Mouse (Mus musculus): Measurements from ENCODE around the gene Armh3. TPM values are rescaled to one million over a fixed set of nuclear protein-coding genes. Genes with fewer than 3 reads are reported as not detected.

Gene Armh3
- total and polyA plus RNA-seq, 3 experiments, result 4.1 to 10.8 TPM; not detected in 1

DNA sequence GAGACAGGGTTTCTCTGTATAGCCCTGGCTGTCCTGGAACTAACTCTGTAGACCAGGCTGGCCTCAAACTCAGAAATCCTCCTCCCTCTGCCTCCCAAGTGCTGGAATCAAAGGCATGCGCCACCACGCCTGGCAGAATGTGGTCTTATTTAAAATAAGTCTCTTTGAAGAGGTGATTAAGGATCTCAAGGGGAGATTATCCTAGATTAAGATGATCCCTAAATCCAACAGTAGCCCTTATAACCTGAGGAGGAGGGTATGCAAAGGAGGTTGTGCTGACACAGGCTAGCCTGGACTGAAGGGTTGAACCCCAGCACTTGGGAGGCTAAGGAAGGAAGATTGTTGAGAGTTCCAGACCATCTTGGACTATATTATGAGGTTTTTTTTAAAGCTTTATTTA is 17.7 kb upstream of the Armh3 start:
- no peak overlapping the region for H3K9ac ChIP-seq (ENCODE audit: control insufficient read depth, low read depth, low read length, poor library complexity, severe bottlenecking)
- peaks cover 0 to 3% of the 10 kb centered on the region in 2 experiments; a peak in 1 of 4 replicates for H3K4me1 ChIP-seq (ENCODE audit: control insufficient read depth in 1 of 2, insufficient read depth in 2 of 2, low read length in 2 of 2)
- peaks cover 0 to 6% of the 10 kb centered on the region in 2 experiments; a peak in 2 of 4 replicates for H3K36me3 ChIP-seq (ENCODE audit: control insufficient read depth in 1 of 2, insufficient read depth in 2 of 2, low read length in 2 of 2)
- no peak for DNase-seq (ENCODE audit: low read depth, low spot score)
- H3K9me3 ChIP-seq (replicated peaks; ENCODE audit: insufficient read depth, low read length), result no peaks in the 10 kb centered on the region
- TF ChIP-seq RCOR1 (IDR thresholded peaks at IDR 0.05; ENCODE audit: low read depth, low read length) (no peak), MAX (IDR thresholded peaks at IDR 0.05; ENCODE audit: low read length) (no peak), RAD21 (IDR thresholded peaks at IDR 0.05; ENCODE audit: low read depth, low read length) (no peak), CTCF (IDR thresholded peaks at IDR 0.05 in 2 of 3, conservative IDR thresholded peaks at IDR 0.05 in 1 of 3; ENCODE audit: control insufficient read depth in 1 of 3, insufficient read depth in 1 of 3, low read depth in 2 of 3, low read length in 3 of 3, poor library complexity in 1 of 3, severe bottlenecking in 1 of 3) (no peak), POLR2A (IDR thresholded peaks at IDR 0.05; ENCODE audit: control insufficient read depth in 1 of 2, insufficient read depth in 1 of 2, low read depth in 1 of 2, low read length in 2 of 2, poor library complexity in 1 of 2) (no peak), ZNF384 (IDR thresholded peaks at IDR 0.05; ENCODE audit: low read depth, low read length) (no peak), SIN3A (IDR thresholded peaks at IDR 0.05; ENCODE audit: low read length) (no peak)
- H3K4me3 ChIP-seq (ENCODE audit: control insufficient read depth in 1 of 2, insufficient read depth in 1 of 2, low read depth in 2 of 2, low read length in 2 of 2), result no peak overlapping the region
- 0 out of 4 replicates have a peak, but pooled peaks cover 0 to 1% of the 10 kb centered on the region in 2 experiments for H3K27me3 ChIP-seq (ENCODE audit: control insufficient read depth in 1 of 2, insufficient read depth in 2 of 2, low read length in 2 of 2)
- no peak overlapping the region for H3K27ac ChIP-seq (ENCODE audit: control insufficient read depth, low read depth, low read length)
- H3K79me2 ChIP-seq (ENCODE audit: control insufficient read depth, insufficient read depth, low read length, poor library complexity), result no peaks in the 10 kb centered on the region; the same call in 1 of the 2 replicates

DNA sequence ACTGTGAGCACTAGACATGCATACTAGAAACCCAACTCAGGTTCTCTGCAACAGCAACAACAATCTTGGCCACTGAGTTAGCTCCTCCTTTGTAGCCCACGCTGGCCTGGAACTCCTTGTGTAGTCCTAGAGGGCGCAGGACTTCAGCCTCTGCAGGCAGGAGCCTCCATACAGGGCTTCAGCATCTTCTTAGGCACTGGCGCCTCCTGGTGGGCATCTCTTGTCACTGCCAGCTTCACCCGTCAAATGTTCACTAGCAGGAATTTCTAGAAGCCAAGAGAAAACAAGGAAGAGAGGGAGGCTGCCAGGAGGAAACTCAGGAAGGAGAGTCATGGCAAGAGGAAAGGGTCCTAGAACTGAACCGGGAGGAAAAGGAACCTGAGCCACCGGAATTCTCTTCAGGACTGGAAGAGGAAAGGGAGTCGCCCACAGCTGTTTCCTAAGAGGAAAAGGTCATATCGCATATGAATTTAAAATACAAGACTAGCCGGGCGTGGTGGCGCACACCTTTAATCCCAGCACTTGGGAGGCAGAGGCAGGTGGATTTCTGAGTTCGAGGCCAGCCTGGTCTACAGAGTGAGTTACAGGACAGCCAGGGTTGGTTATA is 16.4 kb upstream of the Armh3 start:
- Histone ChIP-seq H3K4me1 (ENCODE audit: control insufficient read depth in 1 of 2, insufficient read depth in 2 of 2, low read length in 2 of 2) (peaks cover 0 to 3% of the 10 kb centered on the region in 2 experiments; a peak in 1 of 4 replicates), H3K36me3 (ENCODE audit: control insufficient read depth in 1 of 2, insufficient read depth in 2 of 2, low read length in 2 of 2) (peaks cover 0 to 6% of the 10 kb centered on the region in 2 experiments; a peak in 2 of 4 replicates), H3K27ac (ENCODE audit: control insufficient read depth, low read depth, low read length) (no peak overlapping the region), H3K27me3 (ENCODE audit: control insufficient read depth in 1 of 2, insufficient read depth in 2 of 2, low read length in 2 of 2) (no peaks in the 10 kb centered on the region), H3K79me2 (ENCODE audit: control insufficient read depth, insufficient read depth, low read length, poor library complexity) (no peaks in the 10 kb centered on the region; the same call in 1 of the 2 replicates), H3K9ac (ENCODE audit: control insufficient read depth, low read depth, low read length, poor library complexity, severe bottlenecking) (peak overlapping the region; percentile 69), H3K4me3 (ENCODE audit: control insufficient read depth in 1 of 2, insufficient read depth in 1 of 2, low read depth in 2 of 2, low read length in 2 of 2) (peak overlapping the region; percentile 39 to 56; a peak in 3 of 4 replicates), H3K9me3 (replicated peaks; ENCODE audit: insufficient read depth, low read length) (no peaks in the 10 kb centered on the region)
- peak; percentile 95 for DNase-seq (ENCODE audit: low read depth, low spot score)
- peak in 2 of 3 experiments; percentile 98 to 100 for TF ChIP-seq CTCF (IDR thresholded peaks at IDR 0.05 in 2 of 3, conservative IDR thresholded peaks at IDR 0.05 in 1 of 3; ENCODE audit: control insufficient read depth in 1 of 3, insufficient read depth in 1 of 3, low read depth in 2 of 3, low read length in 3 of 3, poor library complexity in 1 of 3, severe bottlenecking in 1 of 3)
- peak; percentile 37; the same call in 1 of the 2 replicates for TF ChIP-seq HCFC1 (IDR thresholded peaks at IDR 0.05; ENCODE audit: low read depth, low read length)
- TF ChIP-seq ELF1 (IDR thresholded peaks at IDR 0.05; ENCODE audit: low read depth, low read length), result peak; percentile 30; the same call in 1 of the 2 replicates
- TF ChIP-seq BHLHE40 (IDR thresholded peaks at IDR 0.05; ENCODE audit: borderline replicate concordance, low read depth, low read length), result no peak
- no peak for TF ChIP-seq JUND (IDR thresholded peaks at IDR 0.05; ENCODE audit: low read depth, low read length)
- no peak for TF ChIP-seq GABPA (IDR thresholded peaks at IDR 0.05; ENCODE audit: low read depth, low read length)
- no peak for TF ChIP-seq MAFK (IDR thresholded peaks at IDR 0.05; ENCODE audit: borderline replicate concordance, low read depth, low read length)
- TF ChIP-seq KAT2A (conservative IDR thresholded peaks at IDR 0.05; ENCODE audit: low read depth, low read length), result no peak
- no peak for TF ChIP-seq ZMIZ1 (IDR thresholded peaks at IDR 0.05; ENCODE audit: low read depth, low read length)
- peak; percentile 99 for TF ChIP-seq SMC3 (IDR thresholded peaks at IDR 0.05; ENCODE audit: low read depth, low read length)
- no peak for TF ChIP-seq NRF1 (IDR thresholded peaks at IDR 0.05; ENCODE audit: insufficient read depth, low read depth, low read length, poor library complexity, severe bottlenecking)
- peak; percentile 89 for TF ChIP-seq TBP (IDR thresholded peaks at IDR 0.05; ENCODE audit: low read depth, low read length)
- no peak for TF ChIP-seq USF1 (IDR thresholded peaks at IDR 0.05; ENCODE audit: low read depth, low read length)
- TF ChIP-seq NELFE (IDR thresholded peaks at IDR 0.05; ENCODE audit: low read depth, low read length), result no peak
- TF ChIP-seq EP300 (IDR thresholded peaks at IDR 0.05; ENCODE audit: low read depth in 1 of 2, low read length in 2 of 2), result no peak
- TF ChIP-seq MAX (IDR thresholded peaks at IDR 0.05; ENCODE audit: low read length), result no peak
- TF ChIP-seq ZC3H11A (IDR thresholded peaks at IDR 0.05; ENCODE audit: low read depth, low read length), result peak; percentile 98
- TF ChIP-seq SIN3A (IDR thresholded peaks at IDR 0.05; ENCODE audit: low read length), result peak; percentile 76; the same call in 1 of the 2 replicates
- TF ChIP-seq RCOR1 (IDR thresholded peaks at IDR 0.05; ENCODE audit: low read depth, low read length), result no peak
- no peak for TF ChIP-seq MYC (IDR thresholded peaks at IDR 0.05; ENCODE audit: low read depth, low read length)
- no peak for TF ChIP-seq POLR2A (IDR thresholded peaks at IDR 0.05; ENCODE audit: control insufficient read depth in 1 of 2, insufficient read depth in 1 of 2, low read depth in 1 of 2, low read length in 2 of 2, poor library complexity in 1 of 2)
- TF ChIP-seq MYB (IDR thresholded peaks at IDR 0.05; ENCODE audit: low read depth, low read length), result no peak
- TF ChIP-seq POLR2AphosphoS5 (IDR thresholded peaks at IDR 0.05; ENCODE audit: borderline replicate concordance, low read depth, low read length), result no peak
- no peak for TF ChIP-seq E2F4 (IDR thresholded peaks at IDR 0.05; ENCODE audit: borderline replicate concordance, low read depth, low read length)
- TF ChIP-seq USF2 (IDR thresholded peaks at IDR 0.05; ENCODE audit: borderline replicate concordance in 1 of 2, insufficient read depth in 1 of 2, low read depth in 1 of 2, low read length in 2 of 2), result no peak
- TF ChIP-seq GATA1 (IDR thresholded peaks at IDR 0.05; ENCODE audit: low read depth, low read length), result 0 out of 2 replicates have a peak, but pooled peaks have one; percentile 10
- no peak for TF ChIP-seq CHD1 (IDR thresholded peaks at IDR 0.05; ENCODE audit: low read depth, low read length)

All from MEL (cell line).